Mouse (Mus musculus) midbrain, postnatal 0 days (tissue): ENCODE results near the gene 1700029J07Rik. TPM values are rescaled to one million over a fixed set of nuclear protein-coding genes. Genes with fewer than 3 reads are reported as not detected.

Experiments used
- ATAC-seq: fragments of 200-750 bp; cut with Nextera tagmentation; 2 replicates; pipeline ENCODE4 v1.8.0; 2017; ENCODE audit warnings: moderate number of reproducible peaks, mild to moderate bottlenecking, moderate TSS enrichment, moderate library complexity; ENCODE audit not compliant: low FRiP score
- DNase-seq: peaks from one replicate; pipeline ENCODE4 v3.0.0-alpha.2; 2015; ENCODE audit warnings: low spot score
- H3K27ac ChIP-seq: fragments of 300-500 bp; sonication (generic); 2 replicates; pipeline ENCODE4 v1.5.1; 2014; ENCODE audit warnings: low read depth, mild to moderate bottlenecking, low read length, mixed read lengths
- H3K27me3 ChIP-seq: fragments of 300-500 bp; sonication (generic); 2 replicates; pipeline ENCODE4 v1.6.1; 2014; ENCODE audit warnings: low read length, control low read depth, mixed read lengths; ENCODE audit not compliant: insufficient read depth
- H3K36me3 ChIP-seq: fragments of 300-500 bp; sonication (generic); 2 replicates; pipeline ENCODE4 v1.6.1; 2014; ENCODE audit warnings: low read length, control low read depth, mixed read lengths; ENCODE audit not compliant: insufficient read depth
- H3K4me1 ChIP-seq: fragments of 300-500 bp; sonication (generic); 2 replicates; pipeline ENCODE4 v1.6.1; 2014; ENCODE audit warnings: mild to moderate bottlenecking, control low read depth, antibody characterized with exemption, low read length, mixed read lengths; ENCODE audit not compliant: insufficient read depth
- H3K4me2 ChIP-seq: fragments of 300-500 bp; sonication (generic); 2 replicates; pipeline ENCODE4 v1.6.1; 2014; ENCODE audit warnings: low read depth, mild to moderate bottlenecking, low read length, mixed read lengths; ENCODE audit not compliant: poor library complexity, severe bottlenecking
- H3K4me3 ChIP-seq: fragments of 300-500 bp; sonication (generic); 2 replicates; pipeline ENCODE4 v1.5.1; 2014; ENCODE audit warnings: low read depth, mild to moderate bottlenecking, low read length, moderate library complexity
- H3K9ac ChIP-seq: fragments of 300-500 bp; sonication (generic); replicated peaks from 2 replicates; pipeline ENCODE4 v1.6.1; 2014; ENCODE audit warnings: mild to moderate bottlenecking, low read length, moderate library complexity, mixed read lengths; ENCODE audit not compliant: poor library complexity, severe bottlenecking
- H3K9me3 ChIP-seq: fragments of 300-500 bp; sonication (generic); 2 replicates; pipeline ENCODE4 v1.6.1; 2016; ENCODE audit warnings: low read length, control low read depth
- CTCF ChIP-seq: IDR thresholded peaks from 2 replicates; pipeline ENCODE4 v1.5.1; 2016; ENCODE audit warnings: antibody characterized with exemption, mild to moderate bottlenecking
- WGBS: fragments of 180-500 bp; shearing (Covaris S2); extraction: QIAGEN DNeasy Blood & Tissue Kit; methylation state at CpG from one replicate; pipeline ENCODE4 v1.1.7; 2014; 5-methylcytosine and 5-hydroxymethylcytosine counted together
- polyA plus RNA-seq: library from polyadenylated mRNA; unstranded; fragments of >200 nt; fragmentation: Nextera tagmentation; extraction: Ambion mirVana; gene quantifications from 2 replicates; pipeline ENCODE4 v1.2.1, GENCODE M21; 2015
- total RNA-seq: library from RNA; depleted of rRNA; stranded (reverse); fragments of >200 nt; gene quantifications from 2 replicates; pipeline ENCODE4 v1.2.3, GENCODE M21; 2014; rRNA removed

1700029J07Rik gene
- total and polyA plus RNA-seq, 2 experiments from 2014 or later, result 1.9 to 5.1 TPM

DNA sequence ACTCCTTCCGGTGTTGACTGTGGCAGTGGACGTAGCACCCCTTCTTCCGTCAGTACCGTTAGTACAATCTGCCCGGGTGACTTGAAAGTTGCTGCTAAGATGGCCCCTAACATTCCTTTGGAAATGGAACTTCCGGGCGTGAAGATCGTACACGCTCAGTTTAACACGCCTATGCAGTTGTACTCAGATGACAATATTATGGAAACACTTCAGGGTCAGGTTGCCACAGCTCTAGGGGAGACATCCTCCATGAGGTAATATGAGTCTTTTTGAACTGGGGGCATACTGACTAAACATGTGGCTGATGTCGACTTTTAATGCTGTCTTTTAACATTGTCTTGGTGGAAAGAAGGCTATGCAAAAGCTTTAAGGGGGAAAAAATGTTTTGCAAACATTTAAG lies 61.3 kb downstream of the 1700029J07Rik start:
- no peak overlapping the region for H3K9ac ChIP-seq
- H3K4me3 ChIP-seq, result no peak overlapping the region
- H3K4me2 ChIP-seq, result no peak overlapping the region
- H3K27me3 ChIP-seq, result no peaks in the 10 kb centered on the region
- H3K4me1 ChIP-seq, result no peaks in the 10 kb centered on the region
- WGBS, result 92% methylated on average over 11 of the region's 11 CpGs
- DNase-seq, result no peak
- ATAC-seq, result no peak
- TF ChIP-seq CTCF, result no peak
- H3K27ac ChIP-seq, result no peak overlapping the region
- H3K36me3 ChIP-seq, result no peaks in the 10 kb centered on the region
- H3K9me3 ChIP-seq, result no peaks in the 10 kb centered on the region

- ATAC-seq (no peak), DNase-seq (no peak)
- Histone ChIP-seq H3K9me3 (no peaks in the 10 kb centered on the region), H3K4me1 (no peaks in the 10 kb centered on the region), H3K4me3 (no peak overlapping the region), H3K27me3 (no peaks in the 10 kb centered on the region), H3K36me3 (no peaks in the 10 kb centered on the region), H3K27ac (no peak overlapping the region), H3K9ac (no peak overlapping the region), H3K4me2 (no peak overlapping the region)
- WGBS, result 78% methylated on average over 4 of the region's 4 CpGs
- no peak for TF ChIP-seq CTCF
Measured at GRCm38 (mm10) chr8:45906251-45906619, 68.8 kb downstream of the 1700029J07Rik start.

- DNase-seq, result no peak
- no peak overlapping the region for H3K9ac ChIP-seq
- TF ChIP-seq CTCF, result no peak
- H3K9me3 ChIP-seq, result no peaks in the 10 kb centered on the region
- H3K27me3 ChIP-seq, result no peaks in the 10 kb centered on the region
- H3K4me2 ChIP-seq, result no peak overlapping the region
- no peak for ATAC-seq
- no peaks in the 10 kb centered on the region for H3K36me3 ChIP-seq
- no peak overlapping the region for H3K4me3 ChIP-seq
- 71% methylated on average over 7 of the region's 7 CpGs for WGBS
- no peaks in the 10 kb centered on the region for H3K4me1 ChIP-seq
- no peak overlapping the region for H3K27ac ChIP-seq
Measured at GRCm38 (mm10) chr8:45905591-45906250, 69.3 kb downstream of the 1700029J07Rik start.

DNA sequence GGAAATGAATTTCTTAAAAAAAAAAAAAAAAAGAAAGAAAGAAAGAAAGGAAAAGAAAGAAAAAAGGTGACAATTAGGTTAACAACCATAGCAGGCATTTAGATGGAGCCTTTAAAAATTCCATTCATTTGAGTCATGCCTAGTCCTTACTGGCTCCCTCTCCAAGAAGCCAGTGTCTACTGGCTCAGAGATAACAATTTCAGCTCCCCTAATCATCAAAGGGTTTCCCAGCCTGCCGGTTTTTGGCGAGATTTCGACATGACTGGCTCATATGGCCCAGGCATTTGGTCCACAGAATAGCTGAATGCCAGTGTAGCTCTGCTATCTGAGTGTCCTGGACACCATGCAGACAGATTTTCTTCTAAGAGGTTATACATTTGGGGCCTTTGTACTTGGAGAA lies 71.4 kb downstream of the 1700029J07Rik start:
- H3K4me1 ChIP-seq, result no peaks in the 10 kb centered on the region
- ATAC-seq, result no peak
- no peak overlapping the region for H3K4me2 ChIP-seq
- no peaks in the 10 kb centered on the region for H3K36me3 ChIP-seq
- 35% methylated on average over 3 of the region's 3 CpGs for WGBS
- H3K9ac ChIP-seq, result no peak overlapping the region
- TF ChIP-seq CTCF, result no peak
- no peak overlapping the region for H3K27ac ChIP-seq
- no peak overlapping the region for H3K4me3 ChIP-seq
- no peaks in the 10 kb centered on the region for H3K9me3 ChIP-seq
- H3K27me3 ChIP-seq, result no peaks in the 10 kb centered on the region
- DNase-seq, result no peak

Other genes starting within 250 kb of the 1700029J07Rik start
- 6.6 and 10.7 TPM in 2 replicates for gene Pdlim3, start 89.8 kb downstream of the 1700029J07Rik start, total RNA-seq
- gene Pdlim3, start 89.8 kb downstream of the 1700029J07Rik start, polyA plus RNA-seq, result 9.8 and 11.3 TPM in 2 replicates
- gene Ccdc110, start 40.6 kb downstream of the 1700029J07Rik start, total RNA-seq, result 0.16 TPM in 1 of 2 replicates, not detected in the other
- 0.07 and 0.10 TPM in 2 replicates for gene Ccdc110, start 40.6 kb downstream of the 1700029J07Rik start, polyA plus RNA-seq
- 26.9 and 44.6 TPM in 2 replicates for gene Ufsp2, start 276 bp upstream of the 1700029J07Rik start, total RNA-seq
- 51.9 and 56.9 TPM in 2 replicates for gene Ufsp2, start 276 bp upstream of the 1700029J07Rik start, polyA plus RNA-seq
- 0.27 and 1.0 TPM in 2 replicates for gene Lrp2bp, start 24.1 kb upstream of the 1700029J07Rik start, total RNA-seq
- 0.17 and 0.35 TPM in 2 replicates for gene Lrp2bp, start 24.1 kb upstream of the 1700029J07Rik start, polyA plus RNA-seq
- 4.3 and 13.8 TPM in 2 replicates for gene Ankrd37, start 30.5 kb upstream of the 1700029J07Rik start, total RNA-seq
- 13.4 and 15.4 TPM in 2 replicates for gene Ankrd37, start 30.5 kb upstream of the 1700029J07Rik start, polyA plus RNA-seq
- gene Cfap97, start 176.5 kb upstream of the 1700029J07Rik start, total RNA-seq, result 17.7 and 20.8 TPM in 2 replicates
- gene Cfap97, start 176.5 kb upstream of the 1700029J07Rik start, polyA plus RNA-seq, result 27.6 and 32.1 TPM in 2 replicates
- 42.9 and 50.3 TPM in 2 replicates for gene Snx25, start 176.9 kb upstream of the 1700029J07Rik start, total RNA-seq
- gene Snx25, start 176.9 kb upstream of the 1700029J07Rik start, polyA plus RNA-seq, result 8.7 and 10.5 TPM in 2 replicates
- 1,005 and 1,051 TPM in 2 replicates for gene Slc25a4, start 236.0 kb upstream of the 1700029J07Rik start, total RNA-seq
- gene Slc25a4, start 236.0 kb upstream of the 1700029J07Rik start, polyA plus RNA-seq, result 1,140 and 1,170 TPM in 2 replicates